Mouse (Mus musculus): ENCODE results near the gene Isy1.

- TF ChIP-seq CTCF (IDR thresholded peaks at IDR 0.05; ENCODE audit: low read depth) (no peak), EP300 (IDR thresholded peaks at IDR 0.05; ENCODE audit: low read depth) (no peak)
Observed at GRCm38 (mm10) chr6:87774909-87775308, 63.7 kb downstream of the Isy1 start.

Measured in heart, postnatal 0 days (tissue).